Mouse (Mus musculus): ENCODE measurements around the gene Bmpr1b.

The Bmpr1b gene

DNA sequence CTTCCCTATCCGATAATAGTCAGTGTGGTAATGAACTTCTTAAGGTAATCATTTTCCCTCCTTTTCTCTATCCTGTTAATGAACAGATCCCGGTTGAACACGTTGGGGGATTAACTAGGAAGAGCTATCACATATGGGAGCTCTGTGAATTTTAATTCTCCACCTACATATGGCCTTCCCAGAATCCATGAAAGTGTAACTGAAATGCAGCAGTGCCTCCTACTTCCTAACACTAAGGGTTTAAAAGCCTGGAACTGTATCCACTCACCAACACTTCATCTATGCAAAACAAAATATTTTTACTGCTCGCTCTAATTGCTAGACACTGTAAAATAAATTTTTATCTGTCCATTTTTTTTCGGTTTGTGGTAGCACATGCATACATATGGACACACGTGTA lies 63.0 kb downstream of the Bmpr1b start:
- no peak for DNase-seq

DNA sequence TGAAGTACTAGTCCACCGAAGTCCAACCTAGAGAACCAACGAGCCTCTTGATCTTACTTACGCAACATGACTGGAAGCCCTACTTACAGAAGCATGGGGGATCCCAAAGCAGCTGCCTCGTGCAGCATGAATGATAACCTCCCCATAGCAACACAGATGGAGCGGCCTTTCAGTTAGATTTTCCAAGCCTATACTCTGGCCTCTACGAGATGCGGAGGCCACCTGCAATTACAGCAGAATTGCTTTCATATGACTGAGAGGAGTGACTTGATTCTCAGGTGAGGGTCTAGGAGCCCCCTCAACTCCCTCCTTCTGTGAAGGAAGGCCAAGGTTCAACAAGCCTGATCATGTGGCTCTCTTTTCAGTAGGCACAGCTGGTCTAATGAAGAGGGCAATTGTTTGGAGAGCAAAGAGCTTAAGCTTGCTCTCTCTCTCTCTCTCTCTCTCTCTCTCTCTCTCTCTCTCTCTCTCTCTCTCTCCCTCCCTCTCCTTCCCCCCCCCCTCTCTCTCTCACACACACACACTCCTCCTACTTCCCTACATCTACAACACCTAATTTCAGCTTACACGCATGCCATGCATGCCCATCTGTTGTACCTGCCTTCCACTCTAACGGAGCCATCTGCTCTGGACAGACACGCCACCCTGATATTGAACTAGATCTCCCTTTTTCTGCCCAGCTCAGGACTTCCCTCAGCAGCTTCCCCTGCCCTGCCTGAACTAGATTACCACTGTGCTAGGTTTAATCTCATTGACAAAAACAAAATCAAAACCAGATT lies 65.0 kb downstream of the Bmpr1b start:
- DNase-seq, result no peak

DNA sequence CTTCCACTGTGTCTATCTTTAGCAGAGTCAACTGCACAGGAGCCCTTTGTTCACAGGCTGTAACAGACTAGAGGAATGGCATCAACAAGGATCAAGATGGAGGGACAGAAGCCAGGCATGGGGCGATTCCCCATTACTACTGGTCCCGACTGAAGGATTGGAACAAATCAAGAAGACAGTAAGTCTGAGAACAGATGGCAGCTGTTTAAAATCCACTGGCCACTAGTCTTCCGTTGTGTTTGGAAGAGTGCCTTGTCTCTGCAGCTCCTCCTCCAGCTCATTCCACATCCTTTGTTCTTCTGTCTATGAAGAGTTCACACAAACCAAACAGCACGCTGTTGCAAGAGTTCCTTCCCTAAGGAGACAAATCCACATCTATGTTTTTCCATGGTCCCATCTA lies 65.6 kb downstream of the Bmpr1b start:
- no peak for DNase-seq

DNA sequence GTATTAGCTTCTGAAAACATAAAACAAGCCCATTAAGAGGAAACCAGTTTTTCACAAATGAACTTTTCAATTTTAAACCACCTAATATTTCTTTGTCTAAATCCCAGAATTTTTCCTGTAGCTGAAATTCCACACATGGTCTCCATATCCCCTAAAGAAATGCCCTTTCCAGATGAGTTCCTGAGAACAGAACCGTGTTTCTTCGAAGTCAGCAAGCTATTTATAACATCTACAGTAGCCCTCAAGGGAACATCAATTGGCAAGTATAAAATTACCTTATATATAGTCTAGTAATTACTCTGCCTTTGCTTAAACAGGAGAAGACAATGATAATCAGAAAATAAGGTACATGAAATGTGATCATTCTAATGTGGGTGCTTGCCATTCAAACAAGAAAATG lies 70.1 kb downstream of the Bmpr1b start:
- no peak for DNase-seq

DNA sequence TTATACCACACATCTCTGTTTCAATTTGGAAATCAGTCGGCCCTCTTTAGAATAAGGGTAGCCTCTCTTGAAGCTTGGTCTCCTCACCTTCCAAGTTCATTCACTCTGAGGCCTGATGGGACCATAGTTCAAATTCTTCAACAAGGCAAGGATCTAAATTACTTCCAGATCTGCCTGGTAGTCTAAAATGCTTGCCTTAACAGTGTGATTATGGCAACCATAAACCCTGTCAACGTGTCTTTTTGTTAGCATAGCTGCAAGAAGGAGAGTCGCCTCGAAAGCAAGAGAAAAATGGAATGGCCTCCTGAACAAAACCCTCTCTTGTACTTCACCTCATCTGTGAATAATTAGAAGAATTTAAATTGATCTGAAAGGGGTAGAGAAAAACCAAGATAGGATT lies 75.2 kb downstream of the Bmpr1b start:
- no peak for DNase-seq

GRCm38 (mm10) chr3:142089684-142090083 lies 79.5 kb downstream of the Bmpr1b start:
- DNase-seq, result no peak

- no peak for DNase-seq
These were observed 83.3 kb downstream of the Bmpr1b start for GRCm38 (mm10) chr3:142085938-142086337.

DNA sequence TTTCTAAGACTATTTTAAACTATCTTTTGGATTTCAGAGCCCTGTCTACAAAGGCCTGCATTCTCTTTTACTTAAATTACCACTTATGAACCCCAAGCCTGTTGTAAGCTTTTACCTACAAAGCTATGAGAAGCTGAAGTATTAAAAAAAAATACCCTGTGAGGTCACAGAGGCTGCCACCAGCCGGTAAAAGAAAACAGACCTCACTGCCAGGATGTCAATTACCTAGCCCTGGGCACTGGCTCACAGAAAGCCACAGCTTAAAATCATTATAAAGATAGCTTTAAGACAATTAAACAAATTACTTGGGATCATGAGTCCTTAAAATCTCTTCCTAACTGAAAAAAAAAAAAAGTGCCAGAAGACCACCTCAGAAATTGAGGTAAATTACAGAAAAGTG lies 85.1 kb downstream of the Bmpr1b start:
- DNase-seq, result no peak

DNA sequence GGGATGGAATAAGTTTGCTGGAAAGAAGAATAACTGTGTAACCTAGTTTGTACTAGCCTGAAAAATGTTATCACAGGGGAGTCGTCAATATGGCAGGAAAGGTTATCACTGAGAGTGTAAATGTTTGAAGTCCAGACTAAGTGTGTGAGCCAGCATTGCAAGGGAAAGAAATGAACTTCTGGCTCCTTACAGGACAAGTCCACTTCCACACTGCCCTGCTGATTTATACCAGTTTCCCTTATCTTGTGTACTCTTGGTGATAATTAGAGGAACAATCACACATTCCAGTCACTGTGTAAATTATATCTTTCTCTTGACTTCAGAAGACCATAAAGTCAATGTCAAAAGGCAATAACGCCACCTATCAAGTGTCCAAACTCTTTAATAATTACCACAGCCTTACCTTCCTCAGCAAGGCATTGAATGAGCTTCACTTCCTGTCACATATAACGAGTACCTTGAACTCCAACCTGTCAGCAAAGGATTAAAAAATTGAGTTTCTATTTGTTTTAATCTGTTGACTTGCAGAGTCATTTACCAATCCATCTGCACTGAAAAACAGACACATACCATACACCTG lies 91.4 kb downstream of the Bmpr1b start:
- no peak for DNase-seq

DNA sequence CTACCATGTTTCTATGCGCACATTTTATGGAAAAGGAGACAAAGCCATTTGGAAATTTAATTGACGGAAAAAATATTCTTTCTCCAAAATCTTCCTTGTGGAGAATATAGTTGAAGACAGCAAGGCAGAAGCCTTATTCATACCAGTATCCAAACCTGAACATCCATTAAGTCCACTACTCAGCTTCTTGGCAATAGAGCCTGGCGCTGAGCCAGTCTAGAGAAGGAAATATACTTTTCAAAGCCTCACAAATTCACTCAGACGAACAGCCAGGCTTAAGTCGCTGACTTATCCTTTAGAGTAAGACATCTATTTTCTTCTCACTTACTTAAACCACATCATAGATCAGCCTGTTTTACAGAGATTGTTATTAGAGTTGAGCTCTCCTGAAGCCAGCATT lies 97.6 kb downstream of the Bmpr1b start:
- no peak for DNase-seq

GRCm38 (mm10) chr3:142066792-142067346 lies 102.4 kb downstream of the Bmpr1b start:
- DNase-seq, result no peak

GRCm38 (mm10) chr3:142065111-142065510 lies 104.1 kb downstream of the Bmpr1b start:
- DNase-seq, result no peak

DNA sequence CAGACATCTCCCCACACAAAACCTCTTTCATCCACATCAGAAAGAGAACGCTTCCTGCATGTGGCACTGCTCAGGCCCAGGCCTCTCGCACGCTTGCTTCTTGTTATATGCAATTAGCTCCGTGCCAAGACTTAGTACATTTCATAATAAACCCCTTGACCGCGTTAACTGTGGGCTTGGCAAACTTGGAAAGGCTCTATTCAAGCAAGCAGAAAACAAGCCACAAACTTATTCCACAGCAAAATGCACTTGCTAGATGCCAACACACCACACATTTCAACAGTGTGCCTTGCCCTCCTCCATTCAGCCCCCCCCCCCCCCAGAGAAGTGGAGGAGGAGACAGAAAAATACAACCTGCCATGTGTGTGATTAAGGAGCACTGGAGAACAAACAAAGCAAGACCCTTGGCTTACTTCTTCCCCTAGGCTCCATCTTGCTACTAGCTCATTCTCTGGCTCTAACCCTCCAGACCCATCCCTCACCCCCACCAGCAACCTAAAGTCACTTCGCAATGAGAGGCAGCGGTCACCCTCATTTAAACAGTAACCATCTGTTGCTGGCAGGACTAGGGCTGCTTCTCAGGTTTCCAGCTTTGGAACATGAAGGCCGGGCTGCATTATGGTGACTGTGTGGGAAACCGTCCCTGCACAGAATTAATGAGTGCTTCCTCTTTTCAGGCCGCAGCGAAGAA lies 105.5 kb downstream of the Bmpr1b start:
- DNase-seq, result no peak

GRCm38 (mm10) chr3:142061267-142061666 lies 108.0 kb downstream of the Bmpr1b start:
- no peak for DNase-seq

DNA sequence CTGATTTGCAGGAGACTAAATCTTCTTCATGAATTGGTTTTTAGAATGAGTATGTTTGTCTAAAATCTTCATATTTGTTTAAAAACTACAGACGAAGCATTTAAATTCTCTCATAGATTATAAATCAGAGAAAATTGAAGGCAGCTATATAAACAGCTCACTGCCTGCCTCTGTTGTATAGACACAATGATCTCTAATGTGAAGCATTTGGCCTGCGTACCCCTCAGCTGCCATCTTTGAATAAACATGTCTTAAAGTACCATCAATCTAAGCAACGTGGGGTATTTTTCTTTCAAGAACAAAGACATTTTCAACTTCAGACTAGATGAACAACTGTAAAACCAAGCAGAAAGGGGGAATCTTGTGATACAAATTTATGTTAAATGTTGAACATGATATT lies 109.3 kb downstream of the Bmpr1b start:
- DNase-seq, result no peak

- DNase-seq, result no peak
These were observed 118.5 kb downstream of the Bmpr1b start for GRCm38 (mm10) chr3:142050681-142051080.

DNA sequence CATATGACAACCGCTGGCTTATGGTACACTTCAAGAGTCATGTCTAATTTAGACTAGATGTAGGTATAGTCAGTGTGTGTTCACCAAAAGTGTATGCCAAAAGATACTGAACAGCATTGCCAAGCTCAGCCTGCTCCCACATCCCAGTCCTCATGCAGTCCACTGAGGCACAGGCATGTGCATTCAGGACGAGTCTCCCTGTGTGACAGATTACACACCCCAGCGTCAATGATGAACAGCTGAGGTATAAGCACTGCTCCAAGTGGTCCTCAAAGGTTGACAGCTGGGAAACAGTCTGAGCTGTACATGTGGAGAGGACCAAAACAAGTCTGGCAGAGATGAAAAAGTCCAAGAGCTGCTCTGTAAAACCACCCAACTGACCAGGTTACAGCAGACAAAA lies 119.6 kb downstream of the Bmpr1b start:
- DNase-seq, result no peak

- no peak for DNase-seq
These were observed 120.1 kb downstream of the Bmpr1b start for GRCm38 (mm10) chr3:142049093-142049492.

- DNase-seq, result no peak
These were observed 120.7 kb downstream of the Bmpr1b start for GRCm38 (mm10) chr3:142048493-142048892.

DNA sequence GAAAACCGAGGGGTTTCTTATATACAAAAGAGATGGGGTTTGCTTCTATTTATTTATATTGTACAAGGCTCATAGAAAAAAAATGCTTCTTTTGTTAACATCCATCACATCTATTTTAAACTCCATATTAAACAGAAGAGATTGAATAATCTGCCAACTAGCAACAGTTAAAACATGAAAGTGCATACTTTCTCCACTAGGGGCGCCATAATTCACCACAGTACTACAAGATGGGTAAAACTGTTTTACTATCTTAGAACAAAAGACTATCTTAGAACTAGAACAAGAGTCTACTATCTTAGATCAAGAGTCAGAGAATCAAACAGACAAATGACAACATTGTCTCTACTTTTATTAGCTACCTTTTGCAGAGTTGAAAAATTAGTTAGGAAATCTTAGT lies 125.8 kb downstream of the Bmpr1b start:
- no peak for DNase-seq

DNA sequence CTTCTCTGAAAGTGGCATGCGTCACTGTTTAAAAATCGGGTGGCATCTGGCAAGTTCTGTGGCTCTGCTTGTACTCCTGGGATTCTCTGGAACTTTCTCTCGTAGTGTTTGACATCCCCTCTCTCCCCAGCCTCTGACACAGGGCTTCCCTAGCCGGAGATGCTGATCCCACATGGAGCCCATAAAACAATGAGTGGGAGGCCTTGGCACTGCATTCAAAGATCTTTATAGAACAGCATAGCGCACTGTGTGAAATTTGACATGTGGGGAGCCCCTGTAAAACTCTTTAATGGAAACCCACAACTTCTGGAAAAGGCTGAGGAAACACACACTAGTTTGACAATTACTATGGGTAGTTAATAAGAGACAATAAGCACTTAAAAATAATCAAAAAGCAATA lies 126.2 kb downstream of the Bmpr1b start:
- no peak for DNase-seq

- DNase-seq, result no peak
These were observed 128.9 kb downstream of the Bmpr1b start for GRCm38 (mm10) chr3:142040345-142040744.

GRCm38 (mm10) chr3:142034160-142034559 lies 135.1 kb downstream of the Bmpr1b start:
- DNase-seq, result no peak

DNA sequence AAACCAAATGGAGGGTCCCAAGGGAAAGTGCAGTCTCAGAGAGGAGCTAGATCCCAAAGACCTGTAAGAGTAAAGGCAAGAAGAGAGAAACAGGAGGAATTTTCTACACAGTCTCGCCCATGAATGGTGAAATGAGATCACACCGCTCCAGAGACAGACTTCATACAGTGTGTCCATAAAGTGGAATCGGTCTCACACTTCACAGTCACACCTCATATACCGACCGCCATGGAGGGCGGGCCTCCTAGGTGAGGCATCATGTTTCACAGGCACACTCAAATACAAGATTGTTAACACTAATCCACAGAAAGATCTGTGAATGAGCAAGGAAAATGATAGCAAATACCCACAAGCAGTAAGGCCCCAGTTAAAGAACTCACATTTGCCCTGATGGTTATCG lies 149.5 kb downstream of the Bmpr1b start:
- DNase-seq, result no peak
